Mouse (Mus musculus): ENCODE results near the gene Mau2. TPM values are rescaled to one million over a fixed set of nuclear protein-coding genes. Genes with fewer than 3 reads are reported as not detected.

The Mau2 gene
- polyA plus RNA-seq, 1 experiment from 2014 or later = 58.6 TPM

DNA sequence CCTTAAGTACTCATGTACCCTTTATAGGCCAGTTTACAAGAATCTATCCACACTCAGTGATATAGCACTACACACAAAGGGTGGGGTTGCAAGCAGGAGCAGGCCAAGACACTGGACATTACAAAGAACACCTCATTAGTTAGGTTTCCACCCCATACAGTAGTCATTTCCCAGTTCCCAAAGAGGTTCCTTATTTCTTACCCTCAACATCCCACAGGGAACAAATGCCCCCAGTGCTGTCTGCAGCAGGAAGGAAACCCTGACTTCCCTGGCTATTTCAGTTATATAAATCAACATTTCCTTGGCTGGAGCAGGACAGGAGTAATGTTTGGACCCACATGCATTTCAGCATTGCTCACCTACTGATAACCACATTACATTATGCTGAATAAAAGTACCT is 54.8 kb downstream of the Mau2 start:
- DNase-seq (ENCODE audit: extremely low spot score, low spot score) = no peak
- Histone ChIP-seq H3K9me3 (no peaks in the 10 kb centered on the region), H3K27me3 (ENCODE audit: poor library complexity, severe bottlenecking) (no peaks in the 10 kb centered on the region), H3K4me3 (no peak overlapping the region), H3K36me3 (replicated peaks) (peaks cover 19% of the 10 kb centered on the region), H3K4me1 (no peaks in the 10 kb centered on the region), H3K27ac (no peak overlapping the region)

DNA sequence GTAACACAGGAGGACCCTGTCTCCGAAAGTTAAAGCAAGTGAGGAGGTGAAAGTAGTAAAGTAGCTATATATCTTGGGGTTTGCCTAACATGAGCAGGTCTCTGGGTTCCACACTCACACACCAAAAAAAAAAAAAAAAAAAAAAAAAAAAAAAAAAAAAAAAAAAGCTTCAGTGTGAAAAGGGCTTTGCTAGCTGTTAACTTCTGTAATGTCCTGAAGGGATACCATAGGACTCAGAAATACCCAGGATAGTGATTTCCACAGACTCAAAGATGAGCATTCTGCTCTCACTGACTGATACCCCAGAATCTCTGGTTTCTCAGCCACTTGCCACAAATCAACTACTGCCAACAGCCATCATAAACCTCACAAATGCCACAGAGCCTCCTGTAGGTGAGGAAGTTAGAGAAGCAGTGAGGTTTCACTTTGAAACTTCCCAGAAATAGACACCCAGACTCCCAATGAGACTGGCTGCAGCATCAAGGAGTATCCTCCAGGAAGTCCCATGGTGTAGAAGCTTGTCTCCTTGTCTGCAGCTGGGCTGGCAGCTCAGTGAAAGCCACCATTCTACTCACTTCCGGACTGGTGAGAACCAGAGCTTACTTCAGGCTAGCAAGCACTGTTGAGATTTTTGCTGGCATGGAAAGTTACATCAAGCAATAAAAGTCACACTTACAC is 57.5 kb downstream of the Mau2 start:
- DNase-seq (ENCODE audit: extremely low spot score, low spot score) = no peak
- H3K4me1 ChIP-seq = no peaks in the 10 kb centered on the region
- no peak overlapping the region for H3K4me3 ChIP-seq
- H3K27me3 ChIP-seq (ENCODE audit: poor library complexity, severe bottlenecking) = no peaks in the 10 kb centered on the region
- no peak overlapping the region for H3K27ac ChIP-seq
- no peaks in the 10 kb centered on the region for H3K9me3 ChIP-seq
- H3K36me3 ChIP-seq (replicated peaks) = no peaks in the 10 kb centered on the region
- 81% methylated on average over 2 of the region's 2 CpGs for WGBS

DNA sequence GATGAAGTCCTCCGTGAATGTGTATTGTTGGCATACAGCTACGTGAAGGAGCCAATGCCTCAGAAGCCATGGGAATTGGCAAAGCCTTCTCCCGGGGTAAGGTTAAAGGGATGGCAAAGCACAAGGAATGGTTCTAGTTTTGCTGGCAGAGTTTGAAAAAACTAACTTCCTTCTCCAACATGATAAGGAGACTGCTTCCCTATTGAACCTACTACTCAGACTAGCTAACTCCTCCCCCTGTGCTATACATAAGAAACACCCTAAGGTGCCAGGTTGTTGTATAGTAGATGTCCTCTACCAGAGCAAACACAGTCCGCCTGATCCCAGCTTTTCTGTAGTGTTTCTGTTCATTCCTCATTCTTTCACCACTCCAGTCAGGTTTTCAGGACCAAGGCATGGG is 64.1 kb downstream of the Mau2 start:
- Histone ChIP-seq H3K9me3 (no peaks in the 10 kb centered on the region), H3K4me3 (no peak overlapping the region), H3K4me1 (peaks cover 17% of the 10 kb centered on the region), H3K27ac (no peak overlapping the region), H3K36me3 (replicated peaks) (no peaks in the 10 kb centered on the region), H3K27me3 (ENCODE audit: poor library complexity, severe bottlenecking) (peaks cover 8% of the 10 kb centered on the region; the same call in 1 of the 2 replicates)
- no peak for DNase-seq (ENCODE audit: extremely low spot score, low spot score)
- WGBS = 90% methylated on average over 4 of the region's 4 CpGs

DNA sequence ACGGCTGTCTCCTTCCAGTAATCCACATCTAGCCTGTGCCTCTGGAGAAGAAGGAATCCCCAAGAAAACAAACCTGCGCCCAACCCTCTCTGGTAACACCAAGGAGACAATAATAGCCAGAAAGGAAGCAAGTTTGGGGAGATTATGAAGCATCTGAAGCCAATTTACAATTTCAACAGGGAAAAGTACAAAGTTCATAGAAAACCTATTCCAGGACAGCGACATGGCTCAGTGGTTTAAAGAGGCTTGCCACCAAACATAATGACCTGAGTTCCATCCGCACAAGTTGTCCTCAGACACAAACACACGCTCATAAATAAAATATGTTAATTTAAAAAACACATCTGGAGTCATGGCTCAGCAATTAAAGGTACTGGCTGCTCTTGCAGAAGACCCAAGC is 67.7 kb downstream of the Mau2 start:
- DNase-seq (ENCODE audit: extremely low spot score, low spot score) = no peak
- H3K4me3 ChIP-seq = peak overlapping the region; percentile 99
- H3K27ac ChIP-seq = peak overlapping the region; percentile 98
- H3K27me3 ChIP-seq (ENCODE audit: poor library complexity, severe bottlenecking) = peaks cover 8% of the 10 kb centered on the region; the same call in 1 of the 2 replicates
- H3K36me3 ChIP-seq (replicated peaks) = no peaks in the 10 kb centered on the region
- 35% methylated on average over 5 of the region's 5 CpGs for WGBS
- H3K9me3 ChIP-seq = no peaks in the 10 kb centered on the region
- peaks cover 53% of the 10 kb centered on the region for H3K4me1 ChIP-seq

DNA sequence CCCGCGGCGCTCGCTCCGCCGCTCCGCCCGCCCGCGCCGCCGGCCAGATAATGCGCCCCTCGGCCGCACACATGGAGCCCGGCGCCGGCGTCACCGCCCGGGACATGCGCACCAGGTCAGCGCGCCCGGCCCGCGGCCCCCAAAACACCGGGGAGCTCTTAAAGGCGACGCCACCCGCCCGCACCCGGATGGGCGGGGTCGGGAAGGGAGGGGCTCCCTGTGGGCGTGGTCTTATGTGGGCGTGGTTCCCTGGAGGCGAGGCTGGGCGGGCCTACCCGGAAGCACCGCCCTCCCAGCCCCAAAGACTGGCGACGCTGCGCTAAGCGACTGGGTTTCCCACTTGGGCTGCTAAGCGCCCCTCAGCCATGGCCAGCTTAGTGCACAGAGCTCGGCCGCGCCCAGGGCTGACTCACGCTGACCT is 68.3 kb downstream of the Mau2 start:
- no peaks in the 10 kb centered on the region for H3K36me3 ChIP-seq (replicated peaks)
- under 1% methylated on average over 50 of the region's 50 CpGs for WGBS
- peaks cover 8% of the 10 kb centered on the region; the same call in 1 of the 2 replicates for H3K27me3 ChIP-seq (ENCODE audit: poor library complexity, severe bottlenecking)
- DNase-seq (ENCODE audit: extremely low spot score, low spot score) = peak; percentile 96
- H3K9me3 ChIP-seq = no peaks in the 10 kb centered on the region
- H3K27ac ChIP-seq = peak overlapping the region; percentile 98
- peaks cover 53% of the 10 kb centered on the region for H3K4me1 ChIP-seq
- H3K4me3 ChIP-seq = peak overlapping the region; percentile 99

DNA sequence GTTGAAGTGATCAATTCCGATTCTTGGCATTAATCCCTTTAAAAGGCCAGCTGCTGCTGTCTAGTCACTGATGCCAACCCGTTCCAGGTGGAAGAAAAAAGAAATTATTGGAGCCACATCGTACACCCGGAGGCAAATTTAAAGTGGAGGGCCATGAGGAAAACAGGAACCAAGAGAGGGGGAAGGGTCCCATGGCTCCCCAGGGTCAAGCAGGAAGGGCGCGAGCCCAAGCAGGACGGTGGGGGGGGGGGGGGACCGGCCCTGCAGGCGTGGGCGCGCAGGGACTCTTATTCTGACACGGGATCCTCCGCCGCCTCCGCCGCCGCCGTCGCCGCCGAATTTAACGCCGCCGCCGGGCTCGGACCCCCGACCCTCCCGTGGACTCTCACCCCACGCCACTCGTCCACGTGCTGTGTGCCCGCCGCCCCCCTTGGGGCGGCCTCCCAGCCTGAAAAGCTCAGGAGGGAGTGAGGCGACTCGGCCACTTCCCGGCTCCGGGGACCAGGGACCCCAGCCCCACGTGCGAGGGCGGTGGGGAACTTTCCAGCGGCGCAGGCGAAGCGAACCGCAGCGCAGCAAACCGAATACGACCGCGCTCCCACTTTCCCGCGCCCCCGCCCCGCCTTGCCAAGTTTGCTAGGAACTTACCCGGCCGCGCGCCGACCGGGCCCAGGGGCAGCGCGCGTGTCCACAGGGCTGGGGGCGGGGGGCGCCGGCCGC is 68.9 kb downstream of the Mau2 start:
- DNase-seq (ENCODE audit: extremely low spot score, low spot score) = peak; percentile 70
- Histone ChIP-seq H3K27ac (peak overlapping the region; percentile 98), H3K27me3 (ENCODE audit: poor library complexity, severe bottlenecking) (peaks cover 8% of the 10 kb centered on the region; the same call in 1 of the 2 replicates), H3K4me3 (peak overlapping the region; percentile 99), H3K9me3 (no peaks in the 10 kb centered on the region), H3K4me1 (peaks cover 53% of the 10 kb centered on the region), H3K36me3 (replicated peaks) (no peaks in the 10 kb centered on the region)
- under 1% methylated on average over 68 of the region's 68 CpGs for WGBS

DNA sequence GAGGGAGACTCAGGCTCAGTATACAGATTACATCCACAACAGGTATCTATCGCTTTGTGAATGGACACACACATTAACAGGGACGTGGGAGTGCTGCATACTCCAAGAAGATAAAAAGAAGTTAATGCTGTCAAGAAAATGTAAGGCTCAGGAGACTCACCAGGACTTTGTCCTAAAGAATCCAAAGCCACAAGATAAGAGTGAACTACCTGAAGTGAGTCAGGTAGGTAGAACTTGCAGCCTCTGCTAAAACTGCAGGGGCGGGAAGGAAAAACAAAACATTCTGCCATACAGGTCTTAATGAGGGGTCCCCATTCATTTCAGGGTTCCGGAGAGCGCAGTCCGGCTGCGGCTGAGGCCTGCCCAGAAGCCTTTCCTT is 69.5 kb downstream of the Mau2 start:
- 11% methylated on average over 7 of the region's 7 CpGs for WGBS
- peaks cover 53% of the 10 kb centered on the region for H3K4me1 ChIP-seq
- H3K27me3 ChIP-seq (ENCODE audit: poor library complexity, severe bottlenecking) = peaks cover 8% of the 10 kb centered on the region; the same call in 1 of the 2 replicates
- no peaks in the 10 kb centered on the region for H3K9me3 ChIP-seq
- DNase-seq (ENCODE audit: extremely low spot score, low spot score) = no peak
- H3K27ac ChIP-seq = peak overlapping the region; percentile 98
- peaks cover 5% of the 10 kb centered on the region for H3K36me3 ChIP-seq (replicated peaks)
- peak overlapping the region; percentile 99 for H3K4me3 ChIP-seq

DNA sequence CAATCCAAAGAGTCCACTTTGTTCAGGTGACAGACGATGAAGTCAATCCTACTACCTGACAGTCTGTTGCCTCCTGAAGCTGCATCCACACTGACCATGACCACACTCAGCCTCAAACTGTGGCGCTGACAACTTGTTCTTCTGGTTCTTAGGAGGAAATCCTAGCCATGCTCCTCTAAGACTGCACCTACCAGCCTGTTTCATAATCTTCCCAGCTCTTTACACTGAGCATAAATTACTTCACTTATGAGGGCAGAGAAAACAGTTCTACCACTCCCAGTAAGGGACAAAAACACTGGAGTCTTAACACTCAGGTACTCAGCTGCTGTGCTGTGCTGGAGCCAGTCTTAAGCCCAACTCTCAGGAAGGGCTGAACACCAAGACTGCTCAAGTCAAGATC is 71.7 kb downstream of the Mau2 start:
- H3K4me1 ChIP-seq = peaks cover 47% of the 10 kb centered on the region
- H3K27me3 ChIP-seq (ENCODE audit: poor library complexity, severe bottlenecking) = peaks cover 8% of the 10 kb centered on the region; the same call in 1 of the 2 replicates
- peak overlapping the region; percentile 19; the same call in 1 of the 2 replicates for H3K4me3 ChIP-seq
- DNase-seq (ENCODE audit: extremely low spot score, low spot score) = no peak
- peaks cover 15% of the 10 kb centered on the region for H3K36me3 ChIP-seq (replicated peaks)
- no peaks in the 10 kb centered on the region for H3K9me3 ChIP-seq
- 96% methylated on average over 2 of the region's 2 CpGs for WGBS
- no peak overlapping the region for H3K27ac ChIP-seq

DNA sequence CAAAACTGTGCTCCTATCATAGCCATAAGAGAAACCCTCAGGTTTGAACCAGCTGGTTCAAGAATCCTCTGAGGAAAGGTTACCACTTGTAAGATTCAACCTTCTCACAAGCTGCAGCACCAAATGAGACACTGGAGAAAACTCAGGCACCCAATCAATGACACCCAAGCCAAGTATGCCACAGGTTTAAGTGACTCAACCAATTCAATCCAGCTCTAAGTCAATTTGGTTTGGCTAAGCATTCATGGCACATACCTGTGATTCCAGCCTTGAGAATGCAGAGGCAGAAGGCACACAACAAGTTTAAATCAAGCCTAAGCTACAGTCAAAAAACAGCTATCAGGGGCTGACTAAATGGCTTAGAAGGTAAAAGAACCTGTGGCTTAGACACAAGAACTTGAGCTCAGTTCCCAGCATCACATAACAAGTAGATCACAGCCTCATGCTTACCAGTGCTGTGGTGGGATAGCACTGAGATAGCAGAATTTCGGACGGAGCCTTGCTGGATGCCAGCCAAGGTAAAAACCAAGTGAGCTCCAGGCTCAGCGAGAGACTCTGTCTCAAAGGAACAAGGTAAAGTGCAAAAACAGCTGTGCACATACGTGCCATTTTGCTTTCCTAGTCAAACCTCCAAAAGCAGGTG is 75.1 kb downstream of the Mau2 start:
- no peaks in the 10 kb centered on the region for H3K9me3 ChIP-seq

More for the DNA sequence above, 75.1 kb downstream of the Mau2 start:
- no peak overlapping the region for H3K27ac ChIP-seq
- 95% methylated on average over 4 of the region's 4 CpGs for WGBS
- no peak for DNase-seq (ENCODE audit: extremely low spot score, low spot score)
- H3K4me3 ChIP-seq = no peak overlapping the region
- peaks cover 34% of the 10 kb centered on the region for H3K4me1 ChIP-seq
- H3K27me3 ChIP-seq (ENCODE audit: poor library complexity, severe bottlenecking) = no peaks in the 10 kb centered on the region
- H3K36me3 ChIP-seq (replicated peaks) = peaks cover 49% of the 10 kb centered on the region

Other genes with a start within 250 kb of the Mau2 start
- 6.5 and 6.7 TPM in 2 replicates for gene Gmip, start 234.1 kb downstream of the Mau2 start, polyA plus RNA-seq (2016; fragmentation: Nextera tagmentation; extraction: Ambion mirVana)
- 0.87 and 0.88 TPM in 2 replicates for gene Lpar2, start 220.3 kb downstream of the Mau2 start, polyA plus RNA-seq (2016; fragmentation: Nextera tagmentation; extraction: Ambion mirVana)
- 41.6 and 45.7 TPM in 2 replicates for gene Pbx4, start 210.2 kb downstream of the Mau2 start, polyA plus RNA-seq (2016; fragmentation: Nextera tagmentation; extraction: Ambion mirVana)
- gene Cilp2, start 155.0 kb downstream of the Mau2 start, polyA plus RNA-seq (2016; fragmentation: Nextera tagmentation; extraction: Ambion mirVana) = 0.36 and 0.53 TPM in 2 replicates
- 5.1 and 5.3 TPM in 2 replicates for gene Tssk6, start 140.6 kb downstream of the Mau2 start, polyA plus RNA-seq (2016; fragmentation: Nextera tagmentation; extraction: Ambion mirVana)
- 165 and 170 TPM in 2 replicates for gene Ndufa13, start 140.2 kb downstream of the Mau2 start, polyA plus RNA-seq (2016; fragmentation: Nextera tagmentation; extraction: Ambion mirVana)
- gene Yjefn3, start 140.0 kb downstream of the Mau2 start, polyA plus RNA-seq (2016; fragmentation: Nextera tagmentation; extraction: Ambion mirVana) = 3.8 and 5.1 TPM in 2 replicates
- gene Gatad2a, start 46.4 kb downstream of the Mau2 start, polyA plus RNA-seq (2016; fragmentation: Nextera tagmentation; extraction: Ambion mirVana) = 51.7 and 57.1 TPM in 2 replicates
- 53.4 and 55.3 TPM in 2 replicates for gene Sugp1, start 79 bp upstream of the Mau2 start, polyA plus RNA-seq (2016; fragmentation: Nextera tagmentation; extraction: Ambion mirVana)
- 0.35 and 0.68 TPM in 2 replicates for gene Tm6sf2, start 30.2 kb upstream of the Mau2 start, polyA plus RNA-seq (2016; fragmentation: Nextera tagmentation; extraction: Ambion mirVana)
- gene Hapln4, start 40.7 kb upstream of the Mau2 start, polyA plus RNA-seq (2016; fragmentation: Nextera tagmentation; extraction: Ambion mirVana) = 0.05 and 0.12 TPM in 2 replicates
- 10.5 and 13.5 TPM in 2 replicates for gene Ncan, start 78.1 kb upstream of the Mau2 start, polyA plus RNA-seq (2016; fragmentation: Nextera tagmentation; extraction: Ambion mirVana)
- 35.7 and 37.9 TPM in 2 replicates for gene Nr2c2ap, start 88.6 kb upstream of the Mau2 start, polyA plus RNA-seq (2016; fragmentation: Nextera tagmentation; extraction: Ambion mirVana)
- 17.1 and 19.2 TPM in 2 replicates for gene Rfxank, start 96.4 kb upstream of the Mau2 start, polyA plus RNA-seq (2016; fragmentation: Nextera tagmentation; extraction: Ambion mirVana)
- 38.5 and 41.6 TPM in 2 replicates for gene Borcs8, start 96.8 kb upstream of the Mau2 start, polyA plus RNA-seq (2016; fragmentation: Nextera tagmentation; extraction: Ambion mirVana)
- 0.71 and 0.74 TPM in 2 replicates for gene Mef2b, start 97.0 kb upstream of the Mau2 start, polyA plus RNA-seq (2016; fragmentation: Nextera tagmentation; extraction: Ambion mirVana)
- 68.8 and 70.2 TPM in 2 replicates for gene Tmem161a, start 129.6 kb upstream of the Mau2 start, polyA plus RNA-seq (2016; fragmentation: Nextera tagmentation; extraction: Ambion mirVana)
- gene Slc25a42, start 169.6 kb upstream of the Mau2 start, polyA plus RNA-seq (2016; fragmentation: Nextera tagmentation; extraction: Ambion mirVana) = 2.2 and 2.6 TPM in 2 replicates
- 55.7 and 56.7 TPM in 2 replicates for gene Sugp2, start 191.5 kb upstream of the Mau2 start, polyA plus RNA-seq (2016; fragmentation: Nextera tagmentation; extraction: Ambion mirVana)
- gene Armc6, start 191.7 kb upstream of the Mau2 start, polyA plus RNA-seq (2016; fragmentation: Nextera tagmentation; extraction: Ambion mirVana) = 29.4 and 32.7 TPM in 2 replicates
- 115 and 120 TPM in 2 replicates for gene Homer3, start 240.1 kb upstream of the Mau2 start, polyA plus RNA-seq (2016; fragmentation: Nextera tagmentation; extraction: Ambion mirVana)

All from forebrain, embryonic 10.5 days (tissue).